Mouse (Mus musculus) c-Kit-positive CD71-positive TER-119-negative erythroid progenitor cells, embryonic 14.5 days (primary cell): ENCODE measurements around the gene Dnah2.

Experiments used
- DNase-seq: peaks from one replicate; pipeline ENCODE4 v3.0.0-alpha.2; 2013; ENCODE audit warnings: low read depth

Dnah2 gene

DNA sequence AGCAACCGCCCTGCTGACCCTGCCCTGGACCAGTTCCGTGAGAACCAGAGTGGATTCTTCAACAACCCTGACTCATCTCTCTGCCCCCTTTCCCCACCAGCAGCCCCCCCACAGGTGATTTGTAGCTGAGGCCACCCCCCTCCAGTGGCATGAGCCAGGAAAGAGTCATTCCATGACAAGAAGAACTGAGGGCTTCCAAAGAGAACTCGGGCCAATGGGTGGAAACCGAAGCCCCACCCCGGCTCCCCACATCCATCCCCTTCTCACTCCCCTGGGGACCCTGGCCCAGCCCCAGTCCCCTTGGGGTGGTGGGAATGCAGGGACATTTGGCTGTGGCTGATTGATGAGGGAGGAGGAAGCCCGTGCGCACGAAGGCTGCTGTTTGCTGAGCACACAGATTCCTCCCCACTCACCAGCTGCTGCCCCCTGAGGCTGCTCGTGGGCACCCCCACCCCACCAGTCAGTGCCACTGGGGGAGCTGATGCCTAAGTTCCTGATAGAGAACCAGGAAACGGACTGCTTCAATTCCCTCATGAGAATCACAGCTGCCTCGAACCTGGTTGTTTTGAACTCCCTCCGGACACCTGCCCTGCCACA is at the start of gene Dnah2:
Dnah2 (minus strand) TSS at position 51 of the 597 bp plus-strand sequence.
- DNase-seq = no peak

DNA sequence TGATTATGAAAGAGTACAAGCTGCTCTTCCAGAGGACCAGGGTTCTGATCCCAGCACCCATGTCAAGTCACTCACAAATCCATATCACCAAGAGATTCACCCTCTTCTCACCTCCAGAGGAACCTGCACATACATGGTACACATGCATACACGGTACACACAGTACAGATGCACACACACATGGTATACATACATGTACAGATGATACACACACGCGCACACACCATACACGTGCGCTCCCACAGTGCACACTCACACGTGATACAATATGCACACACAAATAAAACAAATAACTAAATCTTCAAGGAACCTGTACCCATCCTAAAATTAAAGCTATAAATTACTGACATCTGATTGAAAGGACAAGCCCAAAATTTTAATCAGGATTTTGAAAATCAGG is 45.9 kb upstream of the Dnah2 start:
- no peak for DNase-seq

DNA sequence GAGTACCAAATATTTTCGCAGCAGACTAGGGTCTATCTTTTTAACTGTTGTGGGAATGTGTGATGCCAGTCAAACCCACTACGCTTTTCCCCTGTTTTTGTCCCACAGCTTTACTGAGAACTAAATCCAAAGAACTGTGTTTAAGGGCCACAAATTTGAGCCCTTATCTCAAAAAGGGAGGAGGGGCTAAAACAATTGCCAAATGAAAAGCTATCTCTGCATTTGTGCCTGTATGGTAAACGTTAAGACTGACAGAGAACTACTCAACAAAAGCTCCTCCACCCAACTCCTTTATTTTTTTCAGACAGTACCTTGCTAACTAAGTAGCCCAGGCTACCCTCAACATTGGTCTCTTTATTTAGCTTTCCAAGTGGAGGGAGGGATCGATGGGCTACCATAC is 43.9 kb upstream of the Dnah2 start:
- DNase-seq = no peak

DNA sequence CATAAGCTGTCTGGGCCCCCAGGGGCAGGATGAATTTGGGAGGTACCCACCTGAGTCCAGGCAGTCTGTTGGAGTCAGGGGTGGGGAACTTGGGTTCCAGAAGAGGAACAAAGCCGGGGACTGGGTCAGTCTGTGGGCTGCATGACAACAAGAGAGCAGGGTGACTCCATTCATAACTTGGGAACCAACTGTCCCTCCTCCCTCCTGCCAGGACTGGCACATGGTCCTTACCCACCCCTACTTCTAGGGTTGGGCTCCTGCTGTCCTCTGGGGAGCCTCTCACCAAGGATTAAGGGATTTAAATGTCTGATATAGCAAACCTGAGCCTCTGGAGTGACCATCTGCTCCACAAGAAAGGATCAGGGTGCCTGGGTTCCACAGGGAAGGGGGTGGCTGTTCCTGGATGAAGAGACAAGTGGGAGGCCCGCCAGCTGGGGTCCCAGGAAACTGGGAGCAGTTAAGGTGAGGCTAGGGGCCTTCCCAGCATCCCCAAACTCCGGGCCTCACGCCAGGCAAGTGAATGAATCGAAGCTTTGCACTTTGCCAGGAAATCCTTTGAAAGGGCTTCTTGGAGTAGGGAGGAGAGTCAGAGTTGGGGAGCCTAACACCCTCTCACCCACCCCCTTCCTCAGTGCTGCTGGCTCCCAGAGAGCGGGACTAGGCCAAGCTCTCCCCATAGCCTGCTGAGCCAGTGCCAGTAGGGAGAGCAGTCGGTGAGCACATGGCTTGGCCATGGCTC is 43.2 kb upstream of the Dnah2 start:
- DNase-seq = no peak

DNA sequence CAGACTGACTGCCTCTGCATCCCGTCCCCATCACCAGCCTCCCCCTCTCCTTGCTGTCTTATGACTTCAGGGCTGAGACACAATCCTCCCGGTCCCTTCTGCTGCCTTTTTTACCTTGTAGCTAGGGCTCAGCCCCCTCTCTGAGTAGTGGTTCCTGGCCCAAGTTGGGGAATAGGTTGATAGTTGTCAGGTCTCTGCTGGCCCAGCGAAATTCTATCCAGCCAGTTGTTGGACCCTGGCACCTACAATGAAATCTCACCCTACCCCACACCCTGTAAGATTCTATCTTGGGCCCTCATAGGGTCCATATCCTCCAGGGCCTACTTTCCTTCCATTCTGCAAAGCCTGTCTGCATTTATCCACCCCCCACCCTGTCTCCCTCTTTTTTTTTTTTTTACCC is 42.5 kb upstream of the Dnah2 start:
- DNase-seq = no peak

DNA sequence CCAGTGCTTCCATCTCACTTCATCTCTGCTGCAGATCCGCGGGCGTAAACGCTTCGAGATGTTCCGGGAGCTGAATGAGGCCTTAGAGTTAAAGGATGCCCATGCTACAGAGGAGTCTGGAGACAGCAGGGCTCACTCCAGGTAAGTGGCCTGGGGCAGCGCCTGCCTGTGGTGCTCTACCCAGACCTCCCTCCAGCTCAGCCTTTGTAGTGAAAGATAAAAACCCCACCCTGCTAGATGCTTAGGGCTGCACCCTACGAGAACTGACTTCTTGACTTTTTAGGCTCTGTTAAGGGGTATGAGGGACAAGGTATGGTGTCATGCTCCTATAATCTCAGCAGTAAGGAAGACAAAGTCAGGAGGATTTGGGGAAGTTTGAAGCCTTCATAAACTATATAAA is 41.7 kb upstream of the Dnah2 start:
- no peak for DNase-seq

DNA sequence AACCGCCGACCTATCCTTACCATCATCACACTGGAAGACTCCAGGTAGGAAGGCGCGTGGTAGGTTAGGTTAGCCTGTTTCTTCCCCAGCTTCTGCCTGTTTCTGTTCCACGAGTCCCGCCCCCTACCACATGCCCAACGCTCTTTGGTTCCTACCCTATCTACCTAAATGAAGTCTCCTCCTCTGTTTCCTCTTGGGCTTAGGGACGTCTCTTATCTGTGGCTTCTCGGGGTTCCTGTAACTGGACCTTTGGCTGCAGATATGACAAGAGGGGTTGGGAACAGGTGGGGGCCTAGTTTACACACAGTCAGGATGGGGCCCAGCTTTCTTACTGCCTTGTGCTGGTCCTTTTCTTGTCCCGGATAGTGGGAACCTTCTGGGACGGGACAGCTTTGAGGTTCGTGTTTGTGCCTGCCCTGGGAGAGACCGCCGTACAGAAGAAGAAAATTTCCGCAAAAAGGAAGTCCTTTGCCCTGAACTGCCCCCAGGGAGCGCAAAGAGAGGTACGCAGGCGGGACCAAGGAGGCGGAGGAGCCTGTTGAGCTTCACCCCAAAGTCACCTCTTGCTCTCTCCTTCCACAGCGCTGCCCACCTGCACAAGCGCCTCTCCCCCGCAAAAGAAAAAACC is 40.4 kb upstream of the Dnah2 start:
- DNase-seq = no peak

DNA sequence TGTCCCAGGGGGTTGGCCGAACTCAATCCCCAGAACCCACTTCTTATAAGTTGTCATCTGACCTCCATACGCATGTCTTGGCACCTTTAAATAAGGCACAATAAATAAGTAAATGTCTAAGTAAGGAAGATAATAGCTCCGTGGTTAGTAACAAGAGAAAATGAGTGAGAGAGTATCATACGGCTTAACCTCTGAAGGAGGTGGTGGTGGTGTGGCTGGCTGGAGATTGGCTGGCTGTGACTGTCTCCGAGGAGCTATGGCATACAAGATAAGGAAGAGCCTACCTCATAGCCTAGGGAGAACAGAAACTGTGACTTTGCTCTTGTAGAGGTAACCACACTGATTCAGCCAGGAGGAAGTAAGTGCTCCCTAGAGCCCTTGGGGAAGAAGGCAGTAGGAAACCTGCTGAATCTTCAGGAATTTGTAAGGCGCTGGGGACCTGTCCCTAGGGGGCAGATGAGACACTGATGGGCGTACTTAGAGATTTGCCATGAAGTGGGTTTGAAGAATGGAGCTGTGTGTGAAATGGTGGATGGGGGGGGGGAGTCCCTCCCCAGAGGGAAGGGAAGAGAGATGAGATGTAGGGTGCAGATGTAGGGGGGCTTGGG is 36.9 kb upstream of the Dnah2 start:
- DNase-seq = no peak

DNA sequence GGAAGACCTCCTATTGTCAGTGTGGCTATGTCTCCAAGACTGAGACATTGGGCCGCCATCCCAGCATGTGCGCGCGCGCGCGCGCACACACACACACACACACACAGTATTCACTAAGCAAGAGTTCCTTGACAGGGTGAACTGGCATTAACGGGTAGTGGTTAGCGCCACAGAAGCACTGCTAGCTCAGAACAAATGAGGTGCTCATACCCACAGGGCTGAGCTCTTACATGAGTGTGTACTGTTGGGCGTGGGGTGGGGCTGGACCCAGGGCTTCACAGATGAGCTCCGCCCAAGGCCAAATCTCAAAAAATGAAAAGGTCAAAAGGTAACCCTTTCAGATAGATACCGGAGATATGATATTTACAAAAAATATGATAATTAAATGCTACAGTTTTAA is 36.0 kb upstream of the Dnah2 start:
- DNase-seq = no peak

DNA sequence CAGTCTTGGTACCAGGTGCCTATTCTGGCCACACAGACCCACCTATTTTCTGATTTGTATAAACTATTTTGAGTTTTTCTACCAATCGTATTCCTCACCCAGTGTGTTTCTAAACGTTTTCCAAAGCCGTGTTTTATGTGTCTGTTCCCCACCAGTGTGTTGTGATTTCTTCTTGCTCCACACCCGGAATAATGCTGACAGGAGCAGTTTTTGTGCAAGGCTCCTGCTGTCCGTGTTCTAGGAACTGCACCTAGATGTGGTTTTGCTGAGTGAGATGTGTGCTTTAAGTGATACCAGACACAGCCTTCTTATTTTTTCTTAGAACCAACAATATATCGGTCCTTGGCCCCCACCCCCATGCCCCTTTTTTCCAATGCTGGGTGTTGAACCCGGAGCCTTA is 35.1 kb upstream of the Dnah2 start:
- no peak for DNase-seq

DNA sequence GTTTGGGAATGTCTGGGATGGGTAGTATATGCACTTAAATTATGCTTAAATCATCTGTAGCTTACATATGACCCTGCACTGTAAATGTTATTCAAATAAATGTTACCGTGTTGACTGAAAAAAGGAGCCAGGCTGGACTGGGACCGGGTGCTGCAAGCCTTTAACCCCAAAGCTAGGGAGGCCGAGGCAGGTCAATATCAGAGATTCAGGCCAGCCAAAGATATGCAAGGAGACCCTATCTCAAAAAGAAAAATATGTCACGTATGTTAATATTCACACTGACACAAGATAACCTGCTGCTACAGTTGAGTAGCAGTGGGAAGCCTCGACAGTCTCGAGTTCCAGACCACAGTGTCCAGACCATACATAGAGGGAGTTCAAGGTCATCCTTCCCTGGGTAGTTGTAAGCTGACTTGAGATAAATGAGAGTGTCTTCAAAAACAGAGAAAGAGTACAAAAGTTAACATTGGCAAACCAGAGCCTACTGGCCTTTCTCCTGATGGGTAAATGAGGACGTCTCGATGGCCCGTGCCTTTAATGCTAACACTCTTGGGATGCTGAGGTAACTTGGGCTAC is 33.4 kb upstream of the Dnah2 start:
- no peak for DNase-seq

DNA sequence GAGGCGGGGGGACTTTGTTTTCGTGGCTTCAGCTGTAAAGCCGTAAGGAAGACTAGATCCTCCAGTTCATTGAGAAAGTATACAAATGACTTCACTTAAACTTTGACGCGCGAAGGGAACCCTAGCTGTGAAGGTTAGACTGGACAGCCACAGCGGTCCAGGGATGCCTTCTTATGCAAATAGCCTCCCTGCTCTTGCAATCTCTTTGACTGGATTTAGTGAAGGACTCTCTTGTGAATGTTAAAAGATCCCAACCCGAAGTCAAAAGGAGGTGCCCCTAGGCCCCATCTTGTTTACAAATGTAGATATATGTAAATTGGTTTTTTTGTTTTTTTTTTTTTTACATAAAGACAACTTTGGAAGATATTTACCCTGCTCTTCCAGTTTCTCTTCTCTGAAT is 32.9 kb upstream of the Dnah2 start:
- DNase-seq = no peak

DNA sequence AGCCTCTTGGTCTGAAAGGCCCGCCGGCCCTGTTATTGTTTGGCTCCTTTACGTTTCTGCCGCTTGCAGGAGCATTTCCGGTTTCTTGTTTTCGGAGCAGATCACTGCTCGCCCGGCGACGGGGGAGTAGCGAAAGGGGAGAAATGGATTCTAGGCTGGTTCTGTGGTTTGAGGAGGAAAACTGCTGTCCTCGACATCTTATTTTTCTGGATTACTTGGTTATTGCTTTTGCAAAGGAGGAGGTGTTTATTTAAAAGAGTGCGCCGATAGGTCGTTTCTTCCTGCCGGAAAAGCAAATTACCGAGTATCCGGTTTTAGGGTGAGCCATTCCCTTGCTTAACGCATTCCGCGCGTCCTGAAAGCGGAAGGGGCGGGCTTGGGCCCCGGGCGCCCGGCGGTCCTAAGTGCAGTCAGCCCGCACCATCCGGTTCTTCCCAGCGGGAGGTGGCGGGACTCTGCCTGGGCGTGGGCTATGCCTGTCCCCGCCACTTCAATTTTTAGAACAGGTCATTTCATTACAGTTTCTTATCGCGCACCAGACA is 32.3 kb upstream of the Dnah2 start:
- DNase-seq = peak; percentile 91

DNA sequence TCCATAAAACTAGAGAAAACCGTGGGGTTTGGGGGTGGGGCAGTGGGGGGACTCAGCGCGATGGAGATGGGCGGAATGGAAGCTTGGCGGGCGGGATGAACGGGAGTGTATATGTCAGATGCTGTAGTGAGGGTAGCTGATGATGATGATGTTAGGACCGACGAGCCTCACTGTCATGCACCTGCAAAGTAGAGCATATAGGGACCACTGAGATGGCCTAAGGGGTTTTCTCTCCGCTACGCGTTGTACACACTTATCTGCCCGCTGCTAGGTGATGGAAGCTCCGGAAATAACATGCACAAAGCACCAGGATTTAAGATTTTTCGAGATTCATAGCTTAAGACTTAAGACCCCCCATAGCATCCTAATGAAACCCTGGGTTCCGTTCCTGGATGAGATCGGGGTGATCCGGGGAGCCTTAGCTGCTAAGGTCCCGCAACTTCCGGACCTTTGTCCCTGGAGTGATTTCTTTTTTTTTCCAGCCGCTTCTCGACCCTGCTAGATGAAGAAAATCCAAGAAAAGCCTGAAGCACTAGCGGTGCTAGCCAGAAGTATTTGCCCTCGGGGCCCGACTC is 31.7 kb upstream of the Dnah2 start:
- DNase-seq = no peak

DNA sequence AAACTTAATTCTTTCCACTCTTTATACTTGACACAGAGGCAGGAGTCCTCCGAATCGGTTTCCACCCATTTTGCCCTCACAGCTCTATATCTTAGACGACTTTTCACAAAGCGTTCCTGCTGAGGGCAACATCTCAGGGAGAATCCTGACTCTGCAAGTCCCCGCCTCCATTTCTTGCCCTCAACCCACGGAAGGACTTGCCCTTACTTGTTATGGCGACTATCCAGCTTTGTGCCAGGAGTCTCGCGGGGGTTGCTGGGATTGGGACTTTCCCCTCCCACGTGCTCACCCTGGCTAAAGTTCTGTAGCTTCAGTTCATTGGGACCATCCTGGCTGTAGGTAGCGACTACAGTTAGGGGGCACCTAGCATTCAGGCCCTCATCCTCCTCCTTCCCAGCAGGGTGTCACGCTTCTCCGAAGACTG is 31.2 kb upstream of the Dnah2 start, which contains the start of the genes Wrap53 and Trp53:
Wrap53 (minus strand) TSS at position 165 of the 424 bp plus-strand sequence.
Trp53 (plus strand) TSS at position 269 of the 424 bp plus-strand sequence.
- DNase-seq = peak; percentile 93

DNA sequence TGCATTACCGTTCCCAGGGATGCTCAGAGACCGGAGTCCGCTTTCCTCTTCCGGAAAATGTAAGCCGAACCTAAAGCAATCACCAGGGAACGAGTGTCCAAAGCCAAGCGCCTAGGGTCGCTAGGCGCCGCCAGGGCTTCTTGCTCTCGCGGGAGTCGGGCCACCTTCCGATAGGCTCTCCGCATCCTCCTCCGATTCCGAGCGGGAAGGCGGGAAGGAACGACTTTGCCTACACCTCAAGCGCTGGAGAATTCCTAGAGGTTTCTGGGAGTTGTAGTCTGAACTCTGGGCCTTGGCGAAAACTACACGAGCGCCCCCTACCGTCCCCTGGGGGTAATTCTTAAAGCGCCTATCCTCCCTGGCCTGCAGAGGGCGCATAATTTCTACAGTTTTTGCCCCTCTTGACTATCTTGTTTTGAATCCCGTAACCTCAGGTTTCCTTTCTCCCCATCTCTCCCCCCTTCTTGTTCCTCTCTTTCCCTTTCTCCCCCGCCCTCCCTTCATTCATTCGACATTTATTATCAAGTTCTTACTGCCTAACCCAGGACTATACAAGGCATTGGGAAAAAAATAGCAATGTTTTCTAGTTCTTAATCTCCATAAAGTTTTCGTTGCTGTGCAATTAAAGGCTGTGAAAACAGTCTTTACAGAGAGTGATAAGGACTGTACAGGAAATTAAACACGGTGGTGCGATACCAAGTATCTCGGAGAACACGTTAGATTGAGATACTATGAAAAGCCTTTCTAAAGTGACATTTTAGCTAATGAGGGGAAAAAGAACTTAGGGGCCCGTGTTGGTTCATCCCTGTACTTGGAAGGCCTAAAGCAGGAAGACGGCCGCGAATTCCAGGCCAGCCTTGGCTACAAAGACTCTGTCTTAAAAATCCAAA is 30.5 kb upstream of the Dnah2 start:
- peak; percentile 98 for DNase-seq

DNA sequence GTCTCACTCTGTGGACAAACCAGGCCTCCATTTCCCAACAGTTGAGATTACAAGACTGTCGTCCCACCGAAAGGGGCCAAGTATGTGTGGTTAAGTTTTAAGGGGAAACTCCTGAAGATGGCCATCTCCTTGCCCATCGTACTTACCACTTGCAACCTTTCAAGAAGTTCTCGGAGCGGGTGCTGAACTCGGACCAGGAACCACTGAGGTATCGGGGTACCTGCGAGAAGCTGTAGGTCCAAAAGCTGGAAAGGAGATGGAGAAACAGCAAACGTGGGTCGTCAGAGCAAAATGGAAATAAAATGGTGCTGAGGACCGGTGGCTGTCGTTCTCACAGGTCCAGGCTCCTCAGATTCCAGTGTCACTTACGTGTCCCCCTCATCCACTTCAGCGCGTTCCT is 29.4 kb upstream of the Dnah2 start:
- no peak for DNase-seq

DNA sequence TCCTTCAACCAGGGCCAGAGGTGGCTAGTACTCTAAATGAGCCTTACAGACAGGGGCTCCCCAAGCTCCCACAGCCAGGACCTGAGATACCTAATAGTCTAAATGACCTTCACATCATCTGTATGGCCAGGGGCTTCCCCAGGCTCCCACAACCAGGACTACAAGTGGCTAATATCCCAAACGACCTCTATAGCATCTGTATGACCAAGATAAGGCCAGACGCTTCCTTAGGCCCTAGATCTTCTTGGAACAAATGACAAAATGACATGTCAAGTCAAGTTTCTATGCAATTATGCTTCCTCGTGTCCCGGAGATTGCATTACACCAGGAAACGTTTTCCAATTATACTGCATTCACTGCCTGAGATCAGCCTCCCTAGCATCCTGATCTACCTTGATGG is 27.4 kb upstream of the Dnah2 start:
- DNase-seq = no peak

DNA sequence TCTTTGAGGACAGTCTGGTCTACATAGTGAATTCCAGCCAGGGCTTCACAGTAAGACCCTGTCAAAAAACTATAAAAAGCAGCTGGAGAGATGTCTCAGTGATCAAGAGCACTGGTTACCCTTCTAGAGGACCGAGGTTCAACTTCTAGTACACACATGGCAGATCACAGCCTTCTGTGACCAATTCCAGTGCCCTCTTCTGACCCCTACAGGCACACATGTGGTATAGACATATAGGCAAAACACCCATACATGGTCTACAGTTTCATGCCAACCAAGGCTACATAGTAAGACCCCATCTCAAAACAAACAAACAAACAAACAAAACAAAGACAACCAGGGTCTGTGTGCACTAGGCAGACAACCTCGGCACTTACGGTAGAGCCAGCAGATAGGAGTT is 26.3 kb upstream of the Dnah2 start:
- no peak for DNase-seq

DNA sequence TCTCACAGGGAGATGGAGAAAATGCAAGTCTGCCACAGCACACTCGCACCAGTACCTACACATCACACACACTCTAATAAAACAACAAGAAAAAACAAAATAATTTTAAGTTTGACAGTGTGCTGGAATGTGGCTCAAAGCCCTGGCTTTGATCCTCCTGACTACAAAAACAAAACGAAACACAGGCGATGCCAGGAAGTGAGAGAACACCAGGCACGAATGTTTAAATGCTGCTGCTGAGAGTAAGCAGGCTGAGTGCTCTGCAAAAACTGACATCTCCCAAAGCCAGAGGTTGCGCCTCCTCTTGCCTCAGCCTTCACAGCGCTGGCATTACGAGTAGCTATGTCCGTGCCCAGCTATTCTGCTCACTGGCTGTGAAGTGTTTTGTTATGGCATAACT is 16.2 kb upstream of the Dnah2 start:
- DNase-seq = no peak

DNA sequence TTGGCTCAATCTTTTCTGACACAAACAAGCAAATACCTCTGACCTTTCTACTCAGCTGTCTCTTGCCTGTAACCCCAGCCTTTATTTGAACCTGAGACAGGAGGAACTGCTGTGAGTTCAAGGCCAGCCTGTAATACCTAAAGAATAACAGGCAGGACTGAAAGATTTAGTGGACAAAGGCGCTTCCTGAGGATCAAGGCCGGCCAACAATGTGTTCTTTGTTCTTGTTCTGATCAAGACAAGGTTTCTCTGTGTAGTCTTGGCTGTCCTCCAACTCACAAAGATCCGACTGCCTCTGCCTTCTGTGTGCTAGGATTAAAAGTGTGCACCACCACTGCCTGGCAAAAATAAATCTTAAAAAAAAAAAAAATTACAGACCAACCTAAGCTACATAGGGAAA is 15.5 kb upstream of the Dnah2 start:
- no peak for DNase-seq
